26 mouse cellular contexts compared by ENCODE assay signal in the genomic region with DNA sequence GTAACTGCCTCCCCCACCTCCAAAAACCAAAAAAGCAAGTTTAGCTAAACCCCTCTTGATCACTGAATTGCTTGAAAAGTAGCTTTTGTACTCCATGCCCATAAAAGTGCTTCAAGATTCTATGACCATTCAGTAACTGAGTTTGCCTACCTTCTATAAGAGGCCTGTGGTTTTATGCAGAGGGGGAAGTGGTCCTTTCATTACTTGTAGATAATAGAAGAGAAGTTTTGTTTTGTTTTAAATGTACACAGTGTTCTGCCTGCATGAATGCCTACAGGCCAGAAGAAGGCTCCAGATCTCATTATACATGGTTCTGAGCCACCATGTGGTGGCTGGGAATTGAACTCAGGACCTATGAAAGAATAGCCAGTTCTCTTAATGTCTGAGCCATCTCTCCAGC.
"Had no signal": no experiment of that assay in that cellular context is flagged by ENCODE, and none has a peak within 500 bp of the region (broad histone marks: within the 10 kb centered on the region; RNA-seq: fewer than 3 reads in every experiment).

No protein-coding gene starts in this region.

- H3K27ac ChIP-seq: embryonic facial prominence, embryonic 10.5 days; embryonic facial prominence, embryonic 12.5 days; embryonic facial prominence, embryonic 13.5 days; embryonic facial prominence, embryonic 15.5 days; forebrain, embryonic 10.5 days; forebrain, embryonic 12.5 days; forebrain, embryonic 13.5 days; forebrain, embryonic 15.5 days; gastrocnemius, adult 2 months; heart, adult 2 months had no signal

- H3K36me3 ChIP-seq: embryonic facial prominence, embryonic 12.5 days; embryonic facial prominence, embryonic 13.5 days; embryonic facial prominence, embryonic 15.5 days; forebrain, embryonic 12.5 days; forebrain, embryonic 15.5 days had no signal

- DNase-seq: cerebellum, adult 9-11 months; cerebellum, postnatal 10 days; cerebellum, postnatal 14 days; cerebellum, postnatal 25 days; cerebellum, postnatal 36 days; embryo, embryonic 11 days; forebrain, postnatal 0 days; gastrocnemius, adult 2 months; gastrocnemius, postnatal 10 days; gastrocnemius, postnatal 14 days; gastrocnemius, postnatal 25 days; gastrocnemius, postnatal 36 days; heart, adult 11 months; heart, adult 18-20 months; heart, adult 2 months had no signal

- H3K27me3 ChIP-seq: embryonic facial prominence, embryonic 12.5 days; embryonic facial prominence, embryonic 13.5 days; embryonic facial prominence, embryonic 15.5 days; forebrain, embryonic 12.5 days; forebrain, embryonic 13.5 days; forebrain, embryonic 15.5 days had no signal

- ATAC-seq: forebrain, embryonic 13.5 days; forebrain, embryonic 14.5 days; forebrain, embryonic 15.5 days; forebrain, embryonic 16.5 days; forebrain, postnatal 0 days had no signal

- H3K9ac ChIP-seq: embryonic facial prominence, embryonic 12.5 days; embryonic facial prominence, embryonic 13.5 days; embryonic facial prominence, embryonic 15.5 days; forebrain, embryonic 12.5 days; forebrain, embryonic 13.5 days; forebrain, embryonic 15.5 days; forebrain, postnatal 0 days had no signal

- H3K9me3 ChIP-seq: embryonic facial prominence, embryonic 10.5 days; embryonic facial prominence, embryonic 12.5 days; embryonic facial prominence, embryonic 13.5 days; embryonic facial prominence, embryonic 15.5 days; forebrain, embryonic 10.5 days; forebrain, embryonic 12.5 days; forebrain, embryonic 13.5 days; forebrain, embryonic 15.5 days had no signal

- H3K4me3 ChIP-seq: embryonic facial prominence, embryonic 10.5 days; embryonic facial prominence, embryonic 12.5 days; embryonic facial prominence, embryonic 13.5 days; embryonic facial prominence, embryonic 15.5 days; erythroblast, embryonic 14.5 days; forebrain, embryonic 10.5 days; forebrain, embryonic 12.5 days; forebrain, embryonic 13.5 days; forebrain, embryonic 15.5 days; gastrocnemius, adult 2 months; heart, adult 2 months had no signal

- H3K4me2 ChIP-seq: embryonic facial prominence, embryonic 12.5 days; embryonic facial prominence, embryonic 13.5 days; embryonic facial prominence, embryonic 15.5 days; forebrain, embryonic 12.5 days; forebrain, embryonic 13.5 days; forebrain, embryonic 15.5 days had no signal
